In genomic region chr13:96431595-96432156, GRCm38 (mm10) we compare ENCODE assay signal across 9 mouse cellular contexts. TPM values are rescaled to one million over a fixed set of nuclear protein-coding genes. Genes with fewer than 3 reads are reported as not detected.
DNase-seq lines count a peak whose midpoint lies in the region; ATAC-seq lines count a peak whose summit lies in the region.
"Had no signal": no experiment of that assay in that cellular context is flagged by ENCODE, and none has a peak within 500 bp of the region (broad histone marks: within the 10 kb centered on the region; RNA-seq: fewer than 3 reads in every experiment).

No protein-coding gene starts in this region.

- no peaks in the 10 kb centered on the region for H3K4me1 ChIP-seq in forebrain, embryonic 11.5 days (replicated peaks; ENCODE audit: control insufficient read depth, insufficient read depth, low read length)
- H3K4me1 ChIP-seq in heart, embryonic 15.5 days (replicated peaks): peaks cover 41% of the 10 kb centered on the region
- peaks cover 40% of the 10 kb centered on the region for H3K4me1 ChIP-seq in liver, embryonic 13.5 days (replicated peaks)
- peaks cover 15% of the 10 kb centered on the region; the same call in 1 of the 2 replicates for H3K4me1 ChIP-seq in stomach, embryonic 15.5 days

- no peaks in the 10 kb centered on the region for H3K36me3 ChIP-seq in forebrain, embryonic 11.5 days (ENCODE audit: control insufficient read depth, insufficient read depth, low read length)
- no peaks in the 10 kb centered on the region for H3K36me3 ChIP-seq in heart, embryonic 15.5 days
- H3K36me3 ChIP-seq in liver, embryonic 13.5 days: no peaks in the 10 kb centered on the region
- H3K36me3 ChIP-seq in stomach, embryonic 15.5 days: no peaks in the 10 kb centered on the region

- peak; percentile 30 for DNase-seq in c-Kit-negative CD71-positive TER-119-positive erythroid progenitor cells, embryonic 14.5 days (ENCODE audit: low read depth, low spot score)
- DNase-seq in forebrain, embryonic 11.5 days (ENCODE audit: low spot score): peak; percentile 92
- DNase-seq in kidney, postnatal 14 days: peak; percentile 92
- peak; percentile 62 for DNase-seq in liver, embryonic 13.5 days
- DNase-seq in neural tube, embryonic 10.5 days (ENCODE audit: extremely low spot score, low spot score): peak; percentile 86

- 41% methylated on average over 12 of the region's 12 CpGs for WGBS in forebrain, embryonic 11.5 days
- WGBS in heart, embryonic 15.5 days: 20% methylated on average over 12 of the region's 12 CpGs
- 33% methylated on average over 12 of the region's 12 CpGs for WGBS in liver, embryonic 13.5 days (ENCODE audit: insufficient replicate concordance)
- WGBS in stomach, embryonic 15.5 days: 32% methylated on average over 12 of the region's 12 CpGs

- no peaks in the 10 kb centered on the region for H3K9me3 ChIP-seq in forebrain, embryonic 11.5 days (ENCODE audit: control insufficient read depth, low read length)
- H3K9me3 ChIP-seq in heart, embryonic 15.5 days (replicated peaks): no peaks in the 10 kb centered on the region
- H3K9me3 ChIP-seq in liver, embryonic 13.5 days (replicated peaks): no peaks in the 10 kb centered on the region
- no peaks in the 10 kb centered on the region for H3K9me3 ChIP-seq in stomach, embryonic 15.5 days

- ATAC-seq in CD4-positive, CD25-positive, alpha-beta regulatory T cell, adult 4 months: peak; percentile 95
- ATAC-seq in forebrain, embryonic 11.5 days (replicated peaks; ENCODE audit: low FRiP score): peak; percentile 75
- peak; percentile 41; the same call in 1 of the 2 replicates for ATAC-seq in heart, embryonic 15.5 days (replicated peaks; ENCODE audit: insufficient number of reproducible peaks, insufficient read depth, low FRiP score, low read depth)
- ATAC-seq in liver, embryonic 13.5 days (ENCODE audit: low read depth): peak; percentile 60
- ATAC-seq in stomach, embryonic 15.5 days (ENCODE audit: insufficient read depth, low FRiP score, low read depth): peak; percentile 73

- no peaks in the 10 kb centered on the region for H3K27me3 ChIP-seq in forebrain, embryonic 11.5 days (ENCODE audit: control insufficient read depth, insufficient read depth, low read length)
- no peaks in the 10 kb centered on the region for H3K27me3 ChIP-seq in heart, embryonic 15.5 days
- H3K27me3 ChIP-seq in liver, embryonic 13.5 days: no peaks in the 10 kb centered on the region
- H3K27me3 ChIP-seq in stomach, embryonic 15.5 days (replicated peaks): no peaks in the 10 kb centered on the region

- no peak overlapping the region for H3K4me2 ChIP-seq in forebrain, embryonic 11.5 days (ENCODE audit: low read depth, low read length, severe bottlenecking)
- H3K4me2 ChIP-seq in heart, embryonic 15.5 days: peak overlapping the region; percentile 55
- H3K4me2 ChIP-seq in liver, embryonic 13.5 days: no peak overlapping the region
- no peak overlapping the region for H3K4me2 ChIP-seq in stomach, embryonic 15.5 days

- H3K4me3 ChIP-seq in forebrain, embryonic 11.5 days (ENCODE audit: low read depth, low read length): no peak overlapping the region
- H3K4me3 ChIP-seq in heart, embryonic 15.5 days: 0 out of 2 replicates have a peak overlapping the region, but pooled peaks have one; percentile 15
- H3K4me3 ChIP-seq in liver, embryonic 13.5 days (replicated peaks): no peak overlapping the region
- H3K4me3 ChIP-seq in stomach, embryonic 15.5 days (replicated peaks): no peak overlapping the region
- H3K4me3 ChIP-seq: erythroblast, embryonic 14.5 days had no signal

- no peak overlapping the region for H3K27ac ChIP-seq in forebrain, embryonic 11.5 days (ENCODE audit: low read depth, low read length)
- no peak overlapping the region for H3K27ac ChIP-seq in heart, embryonic 15.5 days
- no peak overlapping the region for H3K27ac ChIP-seq in liver, embryonic 13.5 days
- 0 out of 2 replicates have a peak overlapping the region, but pooled peaks have one; percentile 78 for H3K27ac ChIP-seq in stomach, embryonic 15.5 days

- no peak overlapping the region; the same call in 1 of the 2 replicates for H3K9ac ChIP-seq in forebrain, embryonic 11.5 days (ENCODE audit: low read length)
- H3K9ac ChIP-seq in heart, embryonic 15.5 days: no peak overlapping the region
- H3K9ac ChIP-seq in liver, embryonic 13.5 days: no peak overlapping the region
- H3K9ac ChIP-seq in stomach, embryonic 15.5 days: no peak overlapping the region

RNA-seq across cellular contexts. Expression of gene Ankdd1b, which starts 39.3 kb away (rescaled TPM):
- polyA plus RNA-seq in CD4-positive, CD25-positive, alpha-beta regulatory T cell, adult 4 months (2017; shearing (Covaris generic)): not detected
- not detected in 2 replicates for polyA plus RNA-seq in forebrain, embryonic 11.5 days (2014; fragmentation: Nextera tagmentation; extraction: Ambion mirVana)
- 0.59 and 1.1 TPM in 2 replicates for polyA plus RNA-seq in heart, embryonic 15.5 days (2015; fragmentation: Nextera tagmentation; extraction: Ambion mirVana)
- not detected in 2 replicates for polyA plus RNA-seq in liver, embryonic 13.5 days (2015; fragmentation: Nextera tagmentation; extraction: Ambion mirVana)
- polyA plus RNA-seq in stomach, embryonic 15.5 days (2015; fragmentation: Nextera tagmentation; extraction: Ambion mirVana): 0.50 and 0.59 TPM in 2 replicates

RNA-seq across cellular contexts. Expression of gene Poc5, which starts 43.6 kb away (rescaled TPM):
- 10 to 100 TPM; 11.3 to 12.0 TPM for polyA plus RNA-seq in CD4-positive, CD25-positive, alpha-beta regulatory T cell, adult 4 months (2017; shearing (Covaris generic))
- polyA plus RNA-seq in forebrain, embryonic 11.5 days (2014; fragmentation: Nextera tagmentation; extraction: Ambion mirVana): 25.8 and 27.3 TPM in 2 replicates
- 10.0 TPM in 2 replicates for polyA plus RNA-seq in heart, embryonic 15.5 days (2015; fragmentation: Nextera tagmentation; extraction: Ambion mirVana)
- 7.1 and 10.5 TPM in 2 replicates for polyA plus RNA-seq in liver, embryonic 13.5 days (2015; fragmentation: Nextera tagmentation; extraction: Ambion mirVana)
- polyA plus RNA-seq in stomach, embryonic 15.5 days (2015; fragmentation: Nextera tagmentation; extraction: Ambion mirVana): 11.7 and 12.2 TPM in 2 replicates

RNA-seq across cellular contexts. Expression of gene Gm17622, which starts 58.9 kb away (rescaled TPM):
- not detected for polyA plus RNA-seq in CD4-positive, CD25-positive, alpha-beta regulatory T cell, adult 4 months (2017; shearing (Covaris generic))
- not detected in 2 replicates for polyA plus RNA-seq in forebrain, embryonic 11.5 days (2014; fragmentation: Nextera tagmentation; extraction: Ambion mirVana)
- polyA plus RNA-seq in heart, embryonic 15.5 days (2015; fragmentation: Nextera tagmentation; extraction: Ambion mirVana): not detected in 2 replicates
- not detected in 2 replicates for polyA plus RNA-seq in liver, embryonic 13.5 days (2015; fragmentation: Nextera tagmentation; extraction: Ambion mirVana)
- not detected in 2 replicates for polyA plus RNA-seq in stomach, embryonic 15.5 days (2015; fragmentation: Nextera tagmentation; extraction: Ambion mirVana)
- polyA plus RNA-seq: erythroblast, embryonic 14.5 days had no signal

Comparison
In these comparisons a context has a peak if more than half of its experiments do, and no peak if none do; other contexts are left out.
1. ATAC-seq: peak in every context shown above with its lines; median percentile 95 in CD4-positive, CD25-positive, alpha-beta regulatory T cell, adult 4 months; 75 in forebrain, embryonic 11.5 days; 73 in stomach, embryonic 15.5 days; 60 in liver, embryonic 13.5 days; 41 in heart, embryonic 15.5 days.
2. DNase-seq: peak in every context shown above with its lines; median percentile 92 in forebrain, embryonic 11.5 days; 92 in kidney, postnatal 14 days; 86 in neural tube, embryonic 10.5 days; 62 in liver, embryonic 13.5 days; 30 in c-Kit-negative CD71-positive TER-119-positive erythroid progenitor cells, embryonic 14.5 days.